Mouse (Mus musculus): ENCODE results near the gene Surf4.

- no peak for TF ChIP-seq CTCF (IDR thresholded peaks at IDR 0.05; ENCODE audit: extremely low read depth, insufficient read length, insufficient replicate concordance, low read depth, low read length)
- TF ChIP-seq POLR2A (IDR thresholded peaks at IDR 0.05; ENCODE audit: low read depth, low read length) = no peak
Measured at GRCm38 (mm10) chr2:26980361-26980760, 46.6 kb upstream of the Surf4 start.
